Mouse (Mus musculus) ES-Bruce4 (cell line): ENCODE data around the gene Myrip.

Experiments
- CTCF ChIP-seq: IDR thresholded peaks from one replicate; pipeline ENCODE4 v1.8.1; 2011; ENCODE audit warnings: low read depth, low read length
- POLR2A ChIP-seq: IDR thresholded peaks from one replicate; pipeline ENCODE4 v1.8.1; 2011; ENCODE audit warnings: low read length; ENCODE audit not compliant: insufficient read depth

DNA sequence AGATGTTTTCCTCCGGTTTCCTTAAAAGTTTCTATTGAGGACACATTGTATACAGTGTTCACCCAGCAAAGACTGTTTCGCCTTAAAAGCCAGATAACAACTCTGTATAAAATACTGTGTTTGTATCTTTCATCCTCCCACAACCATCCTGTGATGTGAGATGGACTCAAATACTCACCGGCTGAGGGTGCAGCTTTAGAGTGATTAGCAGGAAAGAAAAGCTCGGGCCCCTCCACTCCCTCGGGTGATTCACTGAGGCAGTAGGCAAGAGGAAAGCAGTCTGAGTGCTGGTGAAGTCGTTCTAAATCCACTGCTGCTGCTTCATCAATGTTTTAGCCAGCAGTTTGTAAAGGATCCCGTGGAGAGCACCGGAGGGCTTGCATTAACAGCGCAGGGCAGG lies 93.9 kb downstream of the Myrip start:
- TF ChIP-seq CTCF (no peak), POLR2A (no peak)
